Mouse (Mus musculus): ENCODE results near the gene Nhsl2. TPM values are rescaled to one million over a fixed set of nuclear protein-coding genes. Genes with fewer than 3 reads are reported as not detected.

Gene Nhsl2
- polyA plus RNA-seq, 1 experiment = 4.8 TPM

DNA sequence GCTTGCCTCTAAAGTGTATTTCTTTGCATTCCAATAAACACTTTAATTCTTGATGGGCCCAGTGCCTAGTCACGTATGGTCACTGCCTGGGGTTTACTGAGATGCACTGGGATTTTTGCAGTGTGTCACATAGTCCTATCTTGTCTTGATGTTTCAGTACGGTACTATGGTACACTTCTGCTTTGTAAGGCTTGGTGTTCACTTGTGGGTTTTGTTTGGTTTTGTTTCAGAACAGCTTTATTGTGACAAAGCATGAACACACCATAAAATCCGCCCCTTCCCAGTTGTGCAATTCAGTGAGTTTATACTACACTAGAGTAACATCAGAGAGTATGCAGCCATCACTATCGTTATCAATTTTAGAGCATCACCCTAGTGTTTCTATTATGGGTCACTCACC, 204.8 kb downstream of the Nhsl2 start:
- Histone ChIP-seq H3K4me1 (ENCODE audit: control insufficient read depth, insufficient read depth, low read length) (no peaks in the 10 kb centered on the region), H3K4me3 (replicated peaks; ENCODE audit: extremely low read depth, low read depth, low read length) (no peak overlapping the region)
- no peak for TF ChIP-seq POLR2A (IDR thresholded peaks at IDR 0.05; ENCODE audit: borderline replicate concordance, extremely low read depth, low read depth, low read length)
- no peak for TF ChIP-seq CTCF (IDR thresholded peaks at IDR 0.05; ENCODE audit: insufficient read depth, low read length)
- 88% methylated on average over 4 of the region's 4 CpGs for WGBS
- DNase-seq = no peak

DNA sequence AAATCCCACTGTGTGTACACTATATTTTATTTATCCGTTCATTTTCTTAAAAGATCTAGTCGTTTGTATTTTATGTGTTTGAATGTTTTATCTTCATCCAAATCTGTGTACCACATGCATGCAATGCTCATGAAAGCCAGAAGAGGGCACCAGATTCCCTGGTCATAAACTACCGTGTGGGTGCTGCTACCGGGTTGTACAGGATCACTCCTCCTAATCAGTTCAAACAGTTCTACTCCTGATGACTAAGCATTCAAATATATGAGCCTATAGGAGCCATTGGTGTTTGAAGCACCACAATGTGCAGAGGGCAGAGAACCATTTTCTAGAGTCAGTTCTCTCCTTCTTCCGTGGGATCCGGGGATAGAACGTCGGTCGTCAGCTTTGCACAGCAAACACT, 210.3 kb downstream of the Nhsl2 start:
- TF ChIP-seq CTCF (IDR thresholded peaks at IDR 0.05; ENCODE audit: insufficient read depth, low read length) (peak; percentile 33), POLR2A (IDR thresholded peaks at IDR 0.05; ENCODE audit: borderline replicate concordance, extremely low read depth, low read depth, low read length) (no peak)
- DNase-seq = no peak
- no peak overlapping the region for H3K4me3 ChIP-seq (replicated peaks; ENCODE audit: extremely low read depth, low read depth, low read length)
- WGBS = 54% methylated on average over 9 of the region's 9 CpGs
- peaks cover 13% of the 10 kb centered on the region for H3K4me1 ChIP-seq (ENCODE audit: control insufficient read depth, insufficient read depth, low read length)

DNA sequence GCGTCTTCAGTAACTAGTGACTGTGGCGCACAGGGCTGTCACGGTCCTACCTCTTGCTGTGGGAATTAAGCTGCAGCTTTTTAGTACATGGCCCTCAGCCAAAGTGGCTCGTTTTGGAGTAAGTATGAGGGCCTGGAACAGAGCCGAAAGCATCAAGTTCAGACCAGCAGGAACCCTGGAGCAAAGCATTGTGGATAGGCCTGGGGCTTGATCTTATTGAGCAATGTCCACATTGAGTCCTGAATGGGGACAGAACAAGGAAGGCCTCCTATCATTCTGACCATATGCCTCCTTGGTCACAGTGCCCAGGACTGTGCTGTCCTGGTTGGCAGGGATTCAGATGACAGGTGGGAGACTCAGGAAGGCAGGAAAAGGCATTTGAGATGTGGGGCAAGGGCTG, 211.1 kb downstream of the Nhsl2 start:
- 52% methylated on average over 5 of the region's 5 CpGs for WGBS
- H3K4me3 ChIP-seq (replicated peaks; ENCODE audit: extremely low read depth, low read depth, low read length) = no peak overlapping the region
- peaks cover 15% of the 10 kb centered on the region for H3K4me1 ChIP-seq (ENCODE audit: control insufficient read depth, insufficient read depth, low read length)
- TF ChIP-seq CTCF (IDR thresholded peaks at IDR 0.05; ENCODE audit: insufficient read depth, low read length) (no peak), POLR2A (IDR thresholded peaks at IDR 0.05; ENCODE audit: borderline replicate concordance, extremely low read depth, low read depth, low read length) (no peak)
- DNase-seq = peak; percentile 19

DNA sequence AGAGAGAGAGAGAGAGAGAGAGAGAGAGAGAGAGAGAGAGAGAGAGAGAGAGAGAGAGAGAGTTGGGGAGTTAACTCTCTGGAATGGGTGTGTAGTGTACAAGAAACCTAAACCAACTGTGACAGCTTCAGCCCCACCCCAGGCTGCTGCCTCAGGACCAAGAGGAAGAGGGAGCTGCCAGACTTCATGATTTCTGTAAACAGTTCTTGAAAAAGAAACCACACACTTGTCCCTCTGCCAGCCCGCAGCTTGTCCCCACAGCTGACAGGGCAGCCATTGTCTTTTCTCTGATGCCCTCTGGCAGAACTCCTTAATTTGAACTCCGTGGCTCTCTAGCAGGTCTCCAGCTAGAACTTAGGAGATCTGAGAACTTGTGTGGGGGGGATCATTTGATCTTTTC, 211.7 kb downstream of the Nhsl2 start:
- no peak for TF ChIP-seq CTCF (IDR thresholded peaks at IDR 0.05; ENCODE audit: insufficient read depth, low read length)
- no peak for TF ChIP-seq POLR2A (IDR thresholded peaks at IDR 0.05; ENCODE audit: borderline replicate concordance, extremely low read depth, low read depth, low read length)
- DNase-seq = peak; percentile 40

DNA sequence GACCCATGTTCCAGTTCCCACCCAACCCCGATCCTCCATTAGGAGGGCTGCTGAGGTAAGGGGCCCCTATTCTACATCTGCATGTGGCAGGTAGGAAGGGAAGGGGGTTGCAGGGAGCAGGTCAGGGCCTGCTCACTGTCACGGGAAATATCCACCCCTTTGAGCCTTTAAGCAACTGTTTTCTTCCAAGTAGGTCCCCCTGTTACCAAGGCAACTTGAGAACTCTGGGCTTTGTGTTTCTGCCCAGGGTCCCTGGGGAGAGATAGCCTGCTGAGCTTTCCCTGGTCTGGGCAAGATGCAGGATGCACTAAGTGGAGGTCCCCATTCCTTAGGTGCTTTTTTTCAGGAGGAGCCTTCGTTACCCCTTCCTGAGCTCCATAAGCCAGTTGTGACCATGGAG, 214.9 kb downstream of the Nhsl2 start:
- Histone ChIP-seq H3K4me3 (replicated peaks; ENCODE audit: extremely low read depth, low read depth, low read length) (no peak overlapping the region), H3K4me1 (ENCODE audit: control insufficient read depth, insufficient read depth, low read length) (peaks cover 18% of the 10 kb centered on the region)
- 65% methylated on average over 3 of the region's 3 CpGs for WGBS
- DNase-seq = no peak
- TF ChIP-seq POLR2A (IDR thresholded peaks at IDR 0.05; ENCODE audit: borderline replicate concordance, extremely low read depth, low read depth, low read length) = no peak
- TF ChIP-seq CTCF (IDR thresholded peaks at IDR 0.05; ENCODE audit: insufficient read depth, low read length) = no peak

More for the DNA sequence above, 211.7 kb downstream of the Nhsl2 start:
- no peak overlapping the region for H3K4me3 ChIP-seq (replicated peaks; ENCODE audit: extremely low read depth, low read depth, low read length)
- H3K4me1 ChIP-seq (ENCODE audit: control insufficient read depth, insufficient read depth, low read length) = peaks cover 16% of the 10 kb centered on the region
- 28% methylated on average over 2 of the region's 2 CpGs for WGBS

DNA sequence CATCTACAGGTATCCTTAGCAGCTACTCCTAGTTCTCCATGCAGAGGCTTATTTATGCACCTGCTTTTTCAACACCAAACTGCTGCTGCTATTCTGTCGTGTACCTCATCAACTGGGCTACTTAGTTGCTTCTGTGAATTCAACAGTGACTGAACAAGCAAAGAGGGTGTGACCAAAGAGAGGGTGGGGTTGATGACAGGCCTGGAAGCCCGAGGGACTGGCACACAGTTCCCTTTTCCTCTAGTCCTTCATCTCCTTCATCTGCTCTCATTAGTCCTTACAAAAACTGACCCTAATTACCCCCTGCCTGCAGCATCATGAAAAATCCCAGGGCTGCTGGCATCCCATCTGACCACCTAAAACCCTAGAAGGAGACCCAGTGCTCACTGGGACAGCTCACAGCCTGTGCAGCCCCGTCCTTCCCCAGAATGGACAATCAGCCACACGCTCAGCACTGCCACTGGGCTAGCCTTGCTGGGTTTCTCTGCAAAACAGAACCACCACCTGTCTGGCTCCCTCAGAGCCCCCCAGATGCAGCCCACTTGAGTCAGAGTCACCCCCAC, 216.1 kb downstream of the Nhsl2 start:
- Histone ChIP-seq H3K4me1 (ENCODE audit: control insufficient read depth, insufficient read depth, low read length) (peaks cover 19% of the 10 kb centered on the region), H3K4me3 (replicated peaks; ENCODE audit: extremely low read depth, low read depth, low read length) (no peak overlapping the region)
- 49% methylated on average over 4 of the region's 4 CpGs for WGBS
- no peak for TF ChIP-seq CTCF (IDR thresholded peaks at IDR 0.05; ENCODE audit: insufficient read depth, low read length)
- no peak for TF ChIP-seq POLR2A (IDR thresholded peaks at IDR 0.05; ENCODE audit: borderline replicate concordance, extremely low read depth, low read depth, low read length)
- DNase-seq = no peak

DNA sequence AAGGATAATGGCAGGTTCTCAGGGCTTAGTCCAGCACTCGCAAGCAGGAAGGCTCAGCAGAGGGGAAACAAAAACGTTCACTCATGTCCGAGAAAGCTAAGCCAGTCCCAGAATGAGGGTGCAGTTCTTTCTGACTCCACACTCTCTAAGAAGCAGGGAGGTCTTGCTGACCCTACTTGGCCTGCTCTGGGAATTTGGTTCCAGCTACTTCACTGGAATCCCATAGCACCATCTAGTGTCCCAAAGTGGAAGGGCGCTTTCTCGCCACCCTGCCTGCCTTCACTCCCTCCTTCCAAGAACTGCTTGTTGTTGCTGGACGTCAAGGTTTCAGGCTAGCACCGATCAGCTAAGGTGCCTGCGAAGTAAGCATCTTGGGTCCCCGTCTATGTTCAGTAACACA, 216.9 kb downstream of the Nhsl2 start:
- WGBS = 33% methylated on average over 9 of the region's 9 CpGs
- Histone ChIP-seq H3K4me1 (ENCODE audit: control insufficient read depth, insufficient read depth, low read length) (peaks cover 16% of the 10 kb centered on the region), H3K4me3 (replicated peaks; ENCODE audit: extremely low read depth, low read depth, low read length) (no peak overlapping the region)
- TF ChIP-seq CTCF (IDR thresholded peaks at IDR 0.05; ENCODE audit: insufficient read depth, low read length) = peak; percentile 86
- no peak for TF ChIP-seq POLR2A (IDR thresholded peaks at IDR 0.05; ENCODE audit: borderline replicate concordance, extremely low read depth, low read depth, low read length)
- peak; percentile 62 for DNase-seq

DNA sequence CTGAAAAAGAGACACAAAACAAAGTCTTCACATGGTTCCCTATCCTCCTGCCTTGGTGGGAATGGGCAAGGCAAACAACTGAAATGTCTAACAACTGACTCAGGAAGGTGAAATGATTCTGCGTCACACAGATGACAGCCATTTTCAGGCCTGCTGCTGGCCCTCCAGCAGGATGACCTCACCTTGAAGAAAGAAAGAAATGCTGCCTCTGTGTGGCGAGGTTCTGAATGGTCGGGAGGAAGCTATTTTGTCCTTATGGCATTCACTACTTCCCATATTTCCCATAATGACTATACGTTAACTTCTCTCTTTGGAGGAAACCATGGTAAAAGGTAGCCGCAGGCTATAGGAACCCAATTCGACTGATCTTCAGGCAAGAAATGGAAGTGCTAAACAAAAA, 217.9 kb downstream of the Nhsl2 start:
- DNase-seq = no peak
- Histone ChIP-seq H3K4me3 (replicated peaks; ENCODE audit: extremely low read depth, low read depth, low read length) (no peak overlapping the region), H3K4me1 (ENCODE audit: control insufficient read depth, insufficient read depth, low read length) (peaks cover 12% of the 10 kb centered on the region)
- TF ChIP-seq CTCF (IDR thresholded peaks at IDR 0.05; ENCODE audit: insufficient read depth, low read length) (no peak), POLR2A (IDR thresholded peaks at IDR 0.05; ENCODE audit: borderline replicate concordance, extremely low read depth, low read depth, low read length) (no peak)
- WGBS = 75% methylated on average over 6 of the region's 6 CpGs

DNA sequence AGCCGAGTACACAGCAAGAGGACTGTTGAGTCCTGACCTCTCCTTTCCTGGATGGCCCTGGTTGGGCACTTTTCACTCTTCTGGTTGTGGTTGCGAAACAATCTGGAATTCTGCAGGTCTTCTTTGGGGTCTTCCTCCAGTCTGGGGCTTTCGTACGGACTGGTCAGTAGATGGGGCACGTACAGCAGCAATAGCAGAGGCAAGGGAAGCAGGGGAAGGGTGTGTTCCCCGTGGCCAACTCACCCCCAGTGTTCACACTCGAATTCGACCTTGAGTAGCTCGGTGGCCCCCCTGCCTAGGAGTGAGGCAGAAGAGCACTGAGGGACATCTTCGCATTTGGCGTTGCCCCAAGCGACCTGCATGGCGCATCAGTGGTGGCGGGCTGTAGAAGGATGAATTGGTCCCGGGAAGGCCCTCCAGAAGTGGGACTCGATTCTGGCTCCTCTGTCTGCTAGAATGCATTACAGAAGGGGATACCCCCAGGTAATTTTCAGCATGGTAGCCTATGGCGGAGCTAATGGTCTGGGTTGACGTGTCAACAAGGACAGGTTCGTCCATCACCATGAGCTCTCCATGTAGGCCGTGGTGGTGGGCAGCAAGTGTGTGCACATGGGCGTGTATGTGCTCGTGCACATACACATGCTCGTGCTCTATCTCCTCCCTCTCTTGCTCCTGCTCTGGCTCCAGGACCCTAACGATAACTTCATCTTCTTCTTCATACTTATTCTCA, 219.8 kb downstream of the Nhsl2 start:
- no peak for DNase-seq
- Histone ChIP-seq H3K4me1 (ENCODE audit: control insufficient read depth, insufficient read depth, low read length) (peaks cover 12% of the 10 kb centered on the region), H3K4me3 (replicated peaks; ENCODE audit: extremely low read depth, low read depth, low read length) (no peak overlapping the region)
- TF ChIP-seq CTCF (IDR thresholded peaks at IDR 0.05; ENCODE audit: insufficient read depth, low read length) (no peak), POLR2A (IDR thresholded peaks at IDR 0.05; ENCODE audit: borderline replicate concordance, extremely low read depth, low read depth, low read length) (no peak)
- 92% methylated on average over 24 of the region's 24 CpGs for WGBS
